Mouse (Mus musculus): ENCODE data around the gene Plin1. TPM values are rescaled to one million over a fixed set of nuclear protein-coding genes. Genes with fewer than 3 reads are reported as not detected.

Plin1 gene
- total RNA-seq, 2 experiments from 2014 or later, result not detected

DNA sequence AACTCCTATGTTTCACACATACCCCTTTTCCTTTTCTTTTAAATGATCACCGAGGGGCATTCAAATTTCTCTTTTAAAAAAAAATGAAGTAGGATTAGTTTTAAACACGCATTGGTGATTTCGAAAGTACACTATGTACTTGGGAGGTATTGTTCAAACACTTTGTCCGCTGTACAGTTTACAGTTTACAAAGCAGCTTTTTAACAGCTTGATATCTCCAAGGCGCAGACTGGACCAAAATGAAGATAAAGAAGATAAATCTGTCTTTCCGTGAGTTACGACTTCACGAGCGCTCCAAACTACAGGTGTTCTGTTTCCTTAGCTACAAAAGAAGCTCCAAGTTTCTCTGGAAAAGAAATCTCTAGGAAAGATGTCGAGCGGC, 9.6 kb upstream of the Plin1 start:
- intact Hi-C loops (cut with DNase I), result no loop called here
- no peak for DNase-seq (ENCODE audit: extremely low spot score in 1 of 2, low spot score in 2 of 2)

DNA sequence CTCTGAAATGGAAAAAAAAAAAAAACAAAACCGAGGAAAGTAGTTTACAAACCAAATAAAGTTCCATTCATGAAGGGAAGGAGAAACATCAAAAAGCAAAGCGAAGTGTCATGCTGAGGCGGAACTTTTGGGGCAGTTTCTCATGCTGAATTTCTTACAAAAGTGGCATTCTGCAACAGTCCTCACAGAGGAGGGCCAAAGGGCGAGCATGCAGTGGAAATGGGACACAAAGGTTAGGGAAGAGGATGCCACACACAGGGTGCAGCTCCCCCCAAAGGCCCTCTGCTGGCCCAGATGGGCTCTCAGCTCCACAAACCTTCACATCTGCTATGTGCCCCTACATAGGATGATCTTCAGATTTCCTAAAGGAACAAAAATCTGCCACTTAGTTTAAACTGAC, 7.6 kb upstream of the Plin1 start:
- no peak for DNase-seq (ENCODE audit: extremely low spot score in 1 of 2, low spot score in 2 of 2)
- intact Hi-C loops (cut with DNase I), result no loop called here

DNA sequence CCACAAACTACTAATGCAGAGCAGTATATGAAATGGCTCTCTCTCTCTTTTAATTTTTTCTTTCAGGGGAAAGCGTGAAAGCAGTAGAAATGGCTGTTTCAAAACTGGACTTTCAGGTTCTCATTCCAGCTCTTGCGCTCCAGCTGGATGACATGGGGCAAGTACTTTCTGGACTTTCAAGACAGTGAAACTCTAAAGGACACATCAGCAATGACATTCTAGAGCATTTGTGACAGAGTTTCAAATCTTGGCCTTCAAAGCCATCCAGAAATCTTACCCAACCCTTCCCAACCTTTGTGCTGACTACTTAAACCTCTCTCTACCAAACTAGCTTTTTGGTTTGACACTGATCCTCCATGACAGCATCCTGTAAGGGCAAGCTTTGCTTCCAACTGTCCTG, 6.2 kb upstream of the Plin1 start:
- intact Hi-C loops (cut with DNase I), result no loop called here
- no peak for DNase-seq (ENCODE audit: extremely low spot score in 1 of 2, low spot score in 2 of 2)

DNA sequence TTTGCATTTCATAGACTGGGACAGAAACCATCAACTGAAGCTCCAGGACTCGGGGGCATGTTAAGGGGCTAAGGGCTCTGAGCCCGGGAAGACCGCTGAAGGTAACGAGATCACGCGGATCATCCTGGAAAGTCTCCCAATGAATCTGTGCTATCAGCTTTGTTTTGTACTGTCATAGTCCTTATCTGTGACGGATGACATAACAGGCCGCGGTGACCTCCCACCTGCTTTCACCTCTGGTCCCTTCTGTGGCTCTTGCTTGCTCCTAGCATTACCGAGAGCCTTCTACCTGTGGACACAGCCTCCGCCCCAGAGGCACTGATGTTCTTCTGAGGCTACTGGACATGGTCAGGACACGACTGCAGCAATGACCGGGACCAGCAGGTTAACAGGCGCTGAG, 3.8 kb upstream of the Plin1 start:
- DNase-seq (ENCODE audit: extremely low spot score in 1 of 2, low spot score in 2 of 2), result no peak
- intact Hi-C loops (cut with DNase I), result no loop called here

DNA sequence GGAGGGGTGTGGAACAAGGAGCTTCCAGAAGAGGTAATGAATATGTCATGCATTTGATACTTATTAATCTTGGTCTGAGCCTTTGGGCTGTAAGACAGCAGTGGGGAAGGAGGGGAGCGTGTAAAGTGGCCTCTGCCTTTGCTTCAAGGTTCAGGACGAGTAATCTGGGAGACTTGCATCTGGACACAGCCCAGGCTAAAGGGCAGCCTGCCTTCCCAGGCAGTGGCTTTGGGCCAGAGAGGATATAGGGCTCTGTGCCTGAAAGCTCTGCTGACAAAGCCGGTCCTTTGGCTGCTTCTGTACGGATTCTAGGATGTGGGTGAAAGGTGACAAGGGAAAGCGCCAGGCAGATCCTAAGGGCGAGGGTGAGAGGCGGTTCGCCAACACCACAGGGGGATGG, 1.9 kb upstream of the Plin1 start:
- intact Hi-C loops (cut with DNase I), result no loop called here
- peak in 1 of 2 experiments; percentile 64 for DNase-seq (ENCODE audit: extremely low spot score in 1 of 2, low spot score in 2 of 2)

DNA sequence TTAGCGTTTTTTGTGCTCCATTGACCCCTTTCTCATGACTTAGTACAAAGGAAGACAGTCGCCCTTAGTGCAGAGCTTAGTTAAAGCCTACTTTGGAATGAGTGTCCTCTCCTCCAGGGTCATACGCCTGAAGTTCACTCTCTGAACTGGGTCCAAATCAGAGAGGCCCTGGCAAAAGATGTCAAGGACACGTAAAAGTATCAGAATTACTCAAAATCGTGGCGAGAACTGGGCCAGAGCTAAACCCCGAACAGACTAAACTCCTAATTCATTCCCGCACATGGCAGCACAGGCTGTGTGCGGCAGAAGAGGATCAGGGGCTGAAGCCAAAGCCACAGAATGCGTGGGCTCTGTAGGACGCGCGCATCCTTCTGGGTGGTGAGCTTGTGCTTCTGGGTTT, 1.3 kb downstream of the Plin1 start:
- no peak for DNase-seq (ENCODE audit: extremely low spot score in 1 of 2, low spot score in 2 of 2)
- intact Hi-C loops (cut with DNase I), result no loop called here

DNA sequence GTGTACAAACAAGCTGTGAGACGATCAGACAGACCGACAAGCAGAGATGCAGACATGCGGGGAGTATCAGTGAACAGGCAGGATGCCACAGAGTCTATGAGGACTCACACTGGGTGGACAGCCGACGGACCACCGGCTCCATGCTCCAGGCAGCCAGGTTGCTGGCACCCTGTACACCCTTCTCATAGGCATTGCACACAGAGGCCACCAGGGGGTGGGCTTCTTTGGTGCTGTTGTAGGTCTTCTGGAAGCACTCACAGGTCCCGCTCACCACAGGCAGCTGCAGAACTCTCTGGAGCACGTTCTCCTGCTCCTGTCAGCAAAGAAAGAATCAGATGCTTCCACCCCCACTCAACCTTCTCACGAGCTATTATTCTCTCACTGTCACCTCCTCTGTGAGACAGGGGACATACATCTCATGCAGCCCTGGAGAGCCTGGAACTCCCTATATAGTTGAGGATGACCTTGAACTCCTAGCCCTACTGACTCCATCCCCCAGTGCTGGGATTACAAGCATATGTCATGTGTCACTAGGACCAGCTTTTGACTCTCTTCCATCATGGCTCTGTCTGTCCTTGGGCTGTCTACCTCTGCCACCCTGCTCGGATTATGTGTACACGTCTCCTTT, 2.8 kb downstream of the Plin1 start:
- intact Hi-C loops (cut with DNase I), result loop anchor here (2.0 kb wide), 1 partner anchor 117 kb away; no protein-coding TSS in a partner anchor
- no peak for DNase-seq (ENCODE audit: extremely low spot score in 1 of 2, low spot score in 2 of 2)

DNA sequence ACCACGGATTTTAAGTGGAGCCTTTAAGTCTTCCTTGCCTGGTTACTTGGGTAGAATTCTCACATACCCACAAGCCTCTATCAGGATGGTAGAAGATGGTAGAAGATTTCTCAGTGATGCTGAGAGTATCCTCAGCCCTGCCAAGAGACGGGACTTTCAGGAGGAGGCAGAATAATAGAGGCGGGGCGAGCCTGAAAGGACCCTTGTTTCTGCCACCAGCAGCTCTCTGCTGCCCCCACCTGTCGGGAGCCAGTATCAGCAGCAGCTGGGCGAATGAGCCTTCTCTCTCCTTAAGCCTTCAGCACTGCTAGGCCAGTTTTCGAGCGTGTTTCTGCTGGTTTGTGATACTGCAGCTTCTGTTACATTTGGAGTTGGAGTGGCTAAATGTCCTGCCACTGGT, 3.5 kb downstream of the Plin1 start:
- DNase-seq (ENCODE audit: extremely low spot score in 1 of 2, low spot score in 2 of 2), result peak; percentile 36 to 79
- intact Hi-C loops (cut with DNase I), result loop anchor here (2.0 kb wide), 1 partner anchor 116 kb away; no protein-coding TSS in a partner anchor

DNA sequence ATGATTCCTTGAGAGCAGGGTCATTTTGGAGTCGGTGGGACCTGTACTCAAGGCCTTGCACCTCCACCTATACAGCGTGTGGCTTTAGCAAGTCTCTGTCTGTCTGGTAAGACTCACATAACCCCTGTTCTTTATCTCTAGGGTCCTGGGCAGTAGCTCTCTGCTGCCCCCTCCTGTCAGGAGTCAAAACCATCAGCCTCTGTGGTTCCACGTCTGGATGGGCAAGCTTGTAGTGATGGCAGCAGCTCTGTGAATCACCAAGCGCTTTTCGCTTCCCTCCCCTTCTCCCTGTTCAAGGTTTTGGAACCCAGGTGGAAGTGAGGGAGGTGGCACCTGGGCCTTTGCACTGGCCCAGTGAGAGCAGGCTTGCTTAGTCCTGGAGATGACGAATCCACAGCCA, 4.5 kb downstream of the Plin1 start:
- peak; percentile 49 to 60 for DNase-seq (ENCODE audit: extremely low spot score in 1 of 2, low spot score in 2 of 2)
- intact Hi-C loops (cut with DNase I), result loop anchor here (2.0 kb wide), 1 partner anchor 115 kb away; no protein-coding TSS in a partner anchor

DNA sequence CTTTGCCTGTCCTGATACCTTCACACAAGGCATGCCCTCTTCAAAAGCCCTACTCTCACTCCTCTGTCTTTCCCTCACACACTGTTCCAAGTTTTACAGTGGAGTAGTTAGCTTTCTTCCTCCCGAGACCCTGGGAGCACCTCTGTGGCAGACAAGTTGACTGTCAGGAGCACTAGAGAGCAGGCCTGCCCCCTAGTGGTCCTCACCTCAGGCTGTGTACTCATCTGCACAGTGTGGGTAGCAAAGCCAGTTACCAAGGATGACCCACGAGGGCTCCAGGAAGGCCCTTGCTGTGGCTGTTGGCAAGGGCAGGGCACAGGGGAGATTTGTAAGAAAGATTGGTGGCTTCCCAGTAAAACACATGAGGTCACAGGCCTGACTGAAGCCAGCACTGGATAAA, 5.6 kb downstream of the Plin1 start:
- intact Hi-C loops (cut with DNase I), result no loop called here
- DNase-seq (ENCODE audit: extremely low spot score in 1 of 2, low spot score in 2 of 2), result peak in 1 of 2 experiments; percentile 67

DNA sequence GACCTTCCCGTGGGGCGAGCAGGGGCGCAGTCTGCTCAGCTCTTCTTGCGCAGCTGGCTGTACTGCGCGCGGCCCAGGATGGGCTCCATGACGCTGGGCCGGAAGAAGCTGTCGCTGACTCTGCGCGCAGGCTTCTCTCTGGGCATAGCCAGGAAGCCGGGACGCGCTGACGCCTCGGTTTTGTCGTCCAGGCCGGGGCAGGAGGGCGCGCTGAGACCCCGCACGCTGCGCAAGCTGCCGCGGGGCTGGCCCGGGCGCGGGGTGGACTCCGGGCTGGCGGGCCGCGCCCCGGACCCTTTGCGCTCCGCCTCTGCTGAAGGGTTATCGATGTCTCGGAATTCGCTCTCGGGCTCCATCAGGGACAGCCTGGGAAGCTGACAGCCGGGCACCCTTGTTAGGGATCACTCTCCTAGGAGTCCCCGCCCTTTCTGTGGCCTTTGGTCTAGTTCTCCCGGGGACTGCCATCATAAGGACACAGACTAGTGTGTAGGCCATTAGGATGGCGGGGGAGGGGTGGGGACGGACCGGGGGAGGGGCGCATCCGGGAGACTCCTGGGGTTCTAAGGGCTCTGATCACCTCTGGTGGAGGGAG, 11.2 kb downstream of the Plin1 start:
- intact Hi-C loops (cut with DNase I), result no loop called here
- peak in 1 of 2 experiments; percentile 79 for DNase-seq (ENCODE audit: extremely low spot score in 1 of 2, low spot score in 2 of 2)

DNA sequence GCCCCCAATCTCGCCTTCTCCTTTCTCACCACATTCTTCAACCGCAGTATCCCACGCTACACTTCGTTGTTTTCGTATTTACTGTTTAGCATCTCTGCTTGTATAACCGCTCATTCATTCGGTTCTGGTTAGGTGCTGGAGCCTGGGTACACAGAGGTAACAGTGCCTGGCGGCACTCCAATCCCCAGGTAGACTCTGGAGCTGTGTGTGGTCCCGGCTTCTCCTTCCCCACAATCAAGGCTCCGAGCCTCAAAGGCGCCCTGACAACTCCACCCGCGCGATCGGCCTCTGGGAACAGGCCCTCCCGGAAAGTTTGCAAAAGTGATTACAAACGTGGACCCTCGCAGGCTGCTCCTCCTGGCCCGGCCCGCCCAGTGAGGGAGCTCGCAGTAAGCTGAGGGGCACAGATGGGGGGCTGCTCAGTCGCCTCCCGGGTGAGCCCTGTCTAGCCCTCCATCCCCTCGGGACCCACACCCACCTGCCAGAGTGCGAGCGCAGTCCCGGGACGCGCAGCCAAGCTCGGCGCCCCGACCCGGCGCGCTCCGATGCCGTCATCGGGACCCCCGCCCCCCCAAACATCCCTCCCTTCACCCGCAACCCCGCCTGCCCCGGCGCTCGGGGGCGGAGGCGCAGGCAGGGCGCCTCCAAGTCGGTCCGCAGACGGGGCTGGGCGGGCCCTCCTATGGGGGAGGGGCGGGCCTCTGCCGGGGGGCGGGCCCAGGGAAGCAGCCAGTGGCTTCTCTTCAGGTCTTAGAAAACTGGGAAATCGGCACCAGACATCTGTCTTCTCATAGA, 17.3 kb downstream of the Plin1 start, which contains the start of gene Kif7:
Gene Kif7 (minus strand): TSS at position 534 of the 795 bp plus-strand sequence.
- intact Hi-C loops (cut with DNase I), result no loop called here
- DNase-seq (ENCODE audit: extremely low spot score in 1 of 2, low spot score in 2 of 2), result peak; percentile 31 to 92

DNA sequence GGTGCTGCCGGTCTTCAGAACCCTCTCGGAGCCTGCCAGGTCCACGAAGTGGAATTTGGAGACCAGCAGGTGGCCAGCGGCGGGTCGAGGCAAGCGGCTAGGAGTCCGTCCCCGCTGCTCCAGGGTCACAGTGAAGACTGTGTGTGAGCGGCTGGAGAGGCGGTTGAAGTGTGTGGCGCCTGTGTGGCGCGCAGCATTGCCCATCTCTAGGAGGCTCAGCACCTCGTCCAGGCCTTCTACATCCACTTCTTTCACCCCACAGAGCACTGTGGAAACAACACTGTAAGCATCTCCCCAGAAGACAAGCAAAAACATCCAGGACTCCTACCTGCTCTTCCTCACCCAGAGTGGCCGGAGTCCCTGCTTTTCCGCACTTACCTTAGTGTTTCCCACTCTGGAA, 21.9 kb downstream of the Plin1 start:
- peak in 1 of 2 experiments; percentile 39 for DNase-seq (ENCODE audit: extremely low spot score in 1 of 2, low spot score in 2 of 2)
- intact Hi-C loops (cut with DNase I), result no loop called here

DNA sequence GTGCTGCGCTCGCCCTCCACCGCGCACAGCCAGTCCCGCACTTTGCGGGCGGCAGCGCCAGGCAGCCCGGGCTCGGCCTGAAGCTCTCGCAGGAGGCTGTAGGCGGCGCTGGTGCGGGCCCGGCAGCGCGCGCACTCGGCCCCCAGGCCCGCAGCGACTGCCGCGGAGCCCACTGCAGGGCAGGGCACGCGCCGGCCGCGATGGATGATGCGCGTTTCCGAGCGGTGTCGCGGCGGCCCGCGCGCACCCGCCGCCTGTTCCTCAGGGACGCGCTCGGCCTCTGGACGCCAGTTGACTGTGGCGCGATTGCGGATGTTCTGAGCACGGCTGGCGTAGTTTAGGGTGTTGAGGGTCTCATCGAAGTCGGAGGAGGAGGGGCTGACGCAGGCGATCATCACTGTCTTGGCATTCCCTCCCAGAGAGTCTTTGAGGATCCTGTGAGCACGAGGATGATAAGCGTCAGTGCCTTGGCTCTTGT, 22.5 kb downstream of the Plin1 start:
- peak; percentile 40 to 80 for DNase-seq (ENCODE audit: extremely low spot score in 1 of 2, low spot score in 2 of 2)
- intact Hi-C loops (cut with DNase I), result no loop called here

DNA sequence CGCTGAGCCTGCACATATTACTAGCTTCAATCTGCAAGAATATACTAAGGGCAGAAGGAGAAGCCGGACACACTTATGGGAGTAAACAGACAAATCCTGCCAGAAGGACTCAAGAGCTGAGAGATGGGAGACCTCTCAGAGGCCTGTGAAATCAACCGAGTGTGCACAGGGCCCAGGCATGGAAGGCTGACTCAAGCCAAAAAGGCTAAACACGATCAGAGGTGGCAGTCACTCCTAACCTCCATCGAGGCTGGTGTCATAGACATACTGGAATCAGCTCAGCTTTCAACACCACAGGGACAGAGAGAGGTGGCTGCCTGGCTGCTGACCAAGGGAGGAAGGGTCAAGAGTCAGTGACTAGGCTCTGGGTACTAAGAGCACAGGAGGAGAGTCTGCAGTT, 27.5 kb downstream of the Plin1 start:
- DNase-seq (ENCODE audit: extremely low spot score in 1 of 2, low spot score in 2 of 2), result no peak
- intact Hi-C loops (cut with DNase I), result no loop called here

DNA sequence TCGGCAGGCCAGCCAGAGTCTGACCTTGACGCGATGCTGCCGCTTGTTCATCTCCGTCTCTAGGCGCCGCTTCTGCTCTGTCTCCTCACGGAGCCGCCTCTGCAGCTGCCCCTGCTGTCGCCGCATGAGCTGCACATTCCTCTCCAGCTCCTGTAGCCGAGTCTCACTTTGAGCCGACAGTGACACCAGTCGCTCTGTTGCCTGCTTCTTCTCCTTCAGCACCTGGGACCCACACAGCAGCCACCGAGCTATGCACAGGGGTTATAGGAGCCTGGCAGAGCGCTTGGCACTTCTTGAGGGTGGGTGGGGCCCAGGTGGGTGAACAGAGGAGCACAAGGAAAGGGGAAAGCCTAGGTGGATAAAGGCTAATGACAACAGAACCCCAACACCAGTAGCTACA, 29.9 kb downstream of the Plin1 start:
- intact Hi-C loops (cut with DNase I), result no loop called here
- no peak for DNase-seq (ENCODE audit: extremely low spot score in 1 of 2, low spot score in 2 of 2)

DNA sequence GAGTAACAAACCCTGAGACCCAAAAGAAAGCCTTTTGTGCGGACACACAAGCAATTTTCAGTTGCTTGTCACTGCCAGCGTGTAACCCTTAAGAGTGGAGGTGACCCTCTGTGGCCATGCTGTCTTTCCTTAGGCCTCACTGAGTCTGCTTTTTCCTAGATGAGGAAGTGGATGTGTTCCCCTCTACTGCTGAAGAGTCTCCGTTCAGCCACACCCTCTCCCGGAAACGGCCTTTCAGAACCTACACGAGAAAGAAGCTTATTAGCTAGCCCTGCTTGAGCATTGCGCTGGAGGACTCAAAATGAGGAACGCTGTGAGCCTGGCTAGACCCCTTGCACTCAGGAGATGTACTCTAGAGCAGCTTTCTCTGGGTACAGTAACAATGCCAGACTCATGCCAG, 36.2 kb downstream of the Plin1 start:
- intact Hi-C loops (cut with DNase I), result no loop called here
- no peak for DNase-seq (ENCODE audit: extremely low spot score in 1 of 2, low spot score in 2 of 2)

DNA sequence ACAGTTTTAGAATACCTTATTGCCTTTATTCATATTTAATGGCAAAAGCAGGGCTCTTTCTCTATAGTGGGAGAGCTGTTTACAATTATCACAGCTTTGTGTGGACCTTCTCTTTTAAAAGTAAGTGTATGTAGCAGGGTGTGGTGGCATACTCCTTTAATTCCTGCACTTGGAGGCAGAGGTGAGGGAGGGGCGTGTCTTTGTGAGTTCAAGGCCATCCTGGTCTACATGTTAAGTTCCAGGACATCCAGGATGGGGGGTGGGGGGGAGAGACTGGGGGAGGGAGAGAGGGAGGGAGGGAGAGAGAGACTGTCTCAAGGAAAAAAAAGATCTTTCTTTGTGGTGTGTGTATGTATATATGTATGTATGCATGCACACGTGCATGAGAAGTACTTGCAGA, 52.5 kb downstream of the Plin1 start:
- intact Hi-C loops (cut with DNase I), result no loop called here
- no peak for DNase-seq (ENCODE audit: extremely low spot score in 1 of 2, low spot score in 2 of 2)

DNA sequence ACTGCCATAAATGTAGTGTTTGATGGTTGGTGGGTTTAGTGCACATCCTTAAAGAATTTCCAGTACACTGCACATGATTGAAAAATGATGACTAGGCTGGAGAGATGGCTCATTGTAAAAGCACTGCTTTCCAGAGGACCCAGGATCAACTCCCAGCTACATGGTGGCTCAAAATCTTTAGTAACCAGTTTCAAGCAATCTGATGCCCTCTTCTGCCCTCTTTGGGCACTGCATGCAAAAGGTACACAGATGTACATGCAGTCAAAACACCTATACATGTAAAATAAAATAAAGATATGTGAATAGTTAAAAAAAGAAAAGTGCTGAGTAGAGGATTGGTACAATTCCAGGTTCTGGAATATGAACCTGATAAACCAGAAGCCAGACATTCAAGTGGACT, 53.5 kb downstream of the Plin1 start:
- DNase-seq (ENCODE audit: extremely low spot score in 1 of 2, low spot score in 2 of 2), result no peak
- intact Hi-C loops (cut with DNase I), result no loop called here
